Mouse (Mus musculus): ENCODE results near the gene Ptgdr2. TPM values are rescaled to one million over a fixed set of nuclear protein-coding genes. Genes with fewer than 3 reads are reported as not detected.

Ptgdr2 gene
- 0.11 and 0.24 TPM in 2 replicates for polyA plus RNA-seq (2015; fragmentation: Nextera tagmentation; extraction: Ambion mirVana)

DNA sequence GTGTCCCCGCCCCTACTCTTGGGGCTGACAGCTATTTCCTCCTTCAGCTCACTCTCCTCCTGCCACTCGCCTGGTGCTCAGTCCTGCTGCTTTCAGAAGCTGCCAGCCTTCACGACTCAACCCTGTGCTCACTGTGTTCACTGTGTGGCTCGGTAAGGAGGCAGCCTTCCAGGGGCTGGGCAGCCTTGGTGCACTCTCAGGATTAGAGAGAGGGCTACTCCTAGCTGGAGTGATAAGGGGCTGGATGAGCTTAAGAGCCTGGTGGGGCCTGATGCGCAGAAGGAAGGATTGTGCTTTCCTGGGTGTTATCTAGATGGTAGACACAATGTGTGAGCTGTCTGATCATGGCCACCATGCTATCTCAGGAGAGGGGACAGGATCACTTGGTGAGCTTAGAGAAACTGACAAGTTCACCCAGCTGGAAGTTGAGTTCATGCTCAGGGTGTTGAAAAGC, at the start of gene Ptgdr2:
Gene Ptgdr2, plus strand, starts transcription at position 51 of the 454 bp plus-strand sequence.
- peaks cover 2% of the 10 kb centered on the region for H3K36me3 ChIP-seq (ENCODE audit: control insufficient read depth, insufficient read depth)
- no peak within 1 kb of the TSS for H3K4me2 ChIP-seq (ENCODE audit: low read depth, low read length)

DNA sequence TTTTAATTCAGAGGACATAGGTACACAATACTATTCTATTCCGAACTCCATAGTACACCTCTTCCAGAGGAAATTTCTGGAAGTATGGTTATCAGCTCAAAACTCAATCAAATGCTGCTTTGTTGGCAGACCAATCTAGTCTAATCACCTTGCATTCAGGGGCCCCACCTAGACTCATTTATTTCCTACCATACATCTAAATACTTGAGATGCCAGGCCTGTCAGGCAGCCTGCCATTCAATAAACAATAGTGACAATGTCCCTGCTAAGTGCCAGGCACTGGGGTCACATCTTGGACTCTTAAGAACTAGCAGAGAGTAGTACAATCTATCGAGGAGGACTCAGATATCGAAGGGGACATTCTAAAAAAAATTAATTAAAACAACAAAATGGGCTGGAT, 44.8 kb upstream of the Ptgdr2 start:
- Histone ChIP-seq H3K9me3 (replicated peaks; ENCODE audit: control insufficient read depth, low read length) (no peaks in the 10 kb centered on the region), H3K36me3 (ENCODE audit: control insufficient read depth, insufficient read depth) (no peaks in the 10 kb centered on the region), H3K4me3 (ENCODE audit: low read length) (no peak overlapping the region), H3K9ac (ENCODE audit: low read length) (no peak overlapping the region), H3K27ac (ENCODE audit: low read length) (no peak overlapping the region), H3K4me1 (ENCODE audit: control insufficient read depth, insufficient read depth, low read length) (peaks cover 13% of the 10 kb centered on the region), H3K27me3 (ENCODE audit: control insufficient read depth, insufficient read depth, low read length) (no peaks in the 10 kb centered on the region), H3K4me2 (ENCODE audit: low read depth, low read length) (no peak overlapping the region)
- no peak for ATAC-seq (replicated peaks; ENCODE audit: extremely low read depth, insufficient read depth, low FRiP score)
- 87% methylated on average over 3 of the region's 3 CpGs for WGBS

More for the DNA sequence above, at the start of gene Ptgdr2:
- WGBS = 20% methylated on average over 5 of the region's 5 CpGs
- H3K4me1 ChIP-seq (ENCODE audit: control insufficient read depth, insufficient read depth, low read length) = peaks cover 11% of the 10 kb centered on the region
- no peak within 1 kb of the TSS for H3K27ac ChIP-seq (ENCODE audit: low read length)
- H3K9ac ChIP-seq (ENCODE audit: low read length) = 0 out of 2 replicates have a peak within 1 kb of the TSS, but pooled peaks have one; percentile 12
- no peak for ATAC-seq (replicated peaks; ENCODE audit: extremely low read depth, insufficient read depth, low FRiP score)
- H3K9me3 ChIP-seq (replicated peaks; ENCODE audit: control insufficient read depth, low read length) = peaks cover 4% of the 10 kb centered on the region; the same call in 1 of the 2 replicates
- H3K27me3 ChIP-seq (ENCODE audit: control insufficient read depth, insufficient read depth, low read length) = peaks cover 2% of the 10 kb centered on the region; the same call in 1 of the 2 replicates
- H3K4me3 ChIP-seq (ENCODE audit: low read length) = no peak within 1 kb of the TSS

GRCm38 (mm10) chr19:10895016-10895528, 41.9 kb upstream of the Ptgdr2 start, which contains the start of gene Prpf19:
Gene Prpf19 (plus strand): TSS chr19:10895231.
- H3K36me3 ChIP-seq (ENCODE audit: control insufficient read depth, insufficient read depth) = peaks cover 15% of the 10 kb centered on the region
- no peaks in the 10 kb centered on the region for H3K9me3 ChIP-seq (replicated peaks; ENCODE audit: control insufficient read depth, low read length)
- peaks cover 18% of the 10 kb centered on the region for H3K4me1 ChIP-seq (ENCODE audit: control insufficient read depth, insufficient read depth, low read length)
- peak within 1 kb of the TSS; percentile 79 for H3K4me3 ChIP-seq (ENCODE audit: low read length)
- WGBS = under 1% methylated on average over 43 of the region's 43 CpGs
- peak within 1 kb of the TSS; percentile 90 for H3K9ac ChIP-seq (ENCODE audit: low read length)
- no peaks in the 10 kb centered on the region for H3K27me3 ChIP-seq (ENCODE audit: control insufficient read depth, insufficient read depth, low read length)
- H3K27ac ChIP-seq (ENCODE audit: low read length) = peak within 1 kb of the TSS; percentile 92
- ATAC-seq (replicated peaks; ENCODE audit: extremely low read depth, insufficient read depth, low FRiP score) = peak; percentile 92
- peak within 1 kb of the TSS; percentile 80 for H3K4me2 ChIP-seq (ENCODE audit: low read depth, low read length)

DNA sequence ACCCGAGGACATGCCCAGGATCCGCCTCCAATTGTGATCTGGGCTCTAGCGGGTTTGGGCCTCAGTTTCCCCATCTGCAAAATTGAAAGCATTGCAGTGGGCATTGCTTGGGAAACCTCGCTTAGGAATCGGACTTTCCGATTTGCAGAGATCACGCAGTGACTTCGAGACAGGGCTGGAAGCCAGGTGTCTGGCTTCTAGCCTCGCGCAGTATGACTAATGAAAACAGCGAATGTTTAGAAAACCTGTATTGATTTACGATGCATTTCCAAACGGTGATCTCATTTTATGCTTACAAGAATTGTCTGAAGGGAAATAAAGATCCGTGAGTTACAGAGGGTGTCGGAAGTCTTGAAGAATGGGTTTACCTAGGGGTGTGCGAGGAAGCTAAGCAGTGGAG, 41.3 kb upstream of the Ptgdr2 start:
- peaks cover 21% of the 10 kb centered on the region for H3K36me3 ChIP-seq (ENCODE audit: control insufficient read depth, insufficient read depth)
- H3K27me3 ChIP-seq (ENCODE audit: control insufficient read depth, insufficient read depth, low read length) = no peaks in the 10 kb centered on the region
- no peaks in the 10 kb centered on the region for H3K9me3 ChIP-seq (replicated peaks; ENCODE audit: control insufficient read depth, low read length)
- 1% methylated on average over 16 of the region's 16 CpGs for WGBS
- peak overlapping the region; percentile 92 for H3K27ac ChIP-seq (ENCODE audit: low read length)
- peak overlapping the region; percentile 79 for H3K4me3 ChIP-seq (ENCODE audit: low read length)
- peak overlapping the region; percentile 80 for H3K4me2 ChIP-seq (ENCODE audit: low read depth, low read length)
- H3K9ac ChIP-seq (ENCODE audit: low read length) = peak overlapping the region; percentile 90
- ATAC-seq (replicated peaks; ENCODE audit: extremely low read depth, insufficient read depth, low FRiP score) = no peak
- H3K4me1 ChIP-seq (ENCODE audit: control insufficient read depth, insufficient read depth, low read length) = peaks cover 18% of the 10 kb centered on the region

- no peaks in the 10 kb centered on the region for H3K27me3 ChIP-seq (ENCODE audit: control insufficient read depth, insufficient read depth, low read length)
- H3K4me1 ChIP-seq (ENCODE audit: control insufficient read depth, insufficient read depth, low read length) = peaks cover 18% of the 10 kb centered on the region
- peak overlapping the region; percentile 80 for H3K4me2 ChIP-seq (ENCODE audit: low read depth, low read length)
- ATAC-seq (replicated peaks; ENCODE audit: extremely low read depth, insufficient read depth, low FRiP score) = 0 out of 2 replicates have a peak, but pooled peaks have one; percentile 3
- peaks cover 32% of the 10 kb centered on the region for H3K36me3 ChIP-seq (ENCODE audit: control insufficient read depth, insufficient read depth)
- WGBS = 39% methylated on average over 7 of the region's 7 CpGs
- peak overlapping the region; percentile 92 for H3K27ac ChIP-seq (ENCODE audit: low read length)
- no peaks in the 10 kb centered on the region for H3K9me3 ChIP-seq (replicated peaks; ENCODE audit: control insufficient read depth, low read length)
- peak overlapping the region; percentile 79 for H3K4me3 ChIP-seq (ENCODE audit: low read length)
- peak overlapping the region; percentile 90 for H3K9ac ChIP-seq (ENCODE audit: low read length)
Observed at GRCm38 (mm10) chr19:10896849-10897248, 40.1 kb upstream of the Ptgdr2 start.

DNA sequence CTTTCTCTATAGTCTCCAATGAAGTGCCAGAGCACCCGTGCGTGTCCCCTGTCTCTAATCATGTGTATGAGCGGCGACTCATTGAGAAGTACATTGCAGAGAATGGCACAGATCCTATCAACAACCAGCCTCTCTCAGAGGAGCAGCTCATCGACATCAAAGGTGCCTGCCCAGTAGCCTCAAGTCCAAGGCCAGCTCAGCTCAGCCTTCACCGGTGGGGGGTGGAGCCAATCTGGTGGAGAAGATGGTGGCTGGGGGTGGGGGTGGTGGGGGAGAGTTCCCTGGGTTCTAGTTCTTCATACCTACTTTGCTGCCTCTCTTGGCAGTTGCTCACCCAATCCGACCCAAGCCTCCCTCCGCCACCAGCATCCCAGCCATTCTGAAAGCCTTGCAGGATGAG, 39.5 kb upstream of the Ptgdr2 start:
- Histone ChIP-seq H3K4me2 (ENCODE audit: low read depth, low read length) (peak overlapping the region; percentile 80), H3K9ac (ENCODE audit: low read length) (peak overlapping the region; percentile 90), H3K36me3 (ENCODE audit: control insufficient read depth, insufficient read depth) (peaks cover 38% of the 10 kb centered on the region), H3K9me3 (replicated peaks; ENCODE audit: control insufficient read depth, low read length) (no peaks in the 10 kb centered on the region), H3K27ac (ENCODE audit: low read length) (peak overlapping the region; percentile 92), H3K4me1 (ENCODE audit: control insufficient read depth, insufficient read depth, low read length) (peaks cover 18% of the 10 kb centered on the region), H3K27me3 (ENCODE audit: control insufficient read depth, insufficient read depth, low read length) (no peaks in the 10 kb centered on the region), H3K4me3 (ENCODE audit: low read length) (peak overlapping the region; percentile 79)
- WGBS = 71% methylated on average over 8 of the region's 8 CpGs
- ATAC-seq (replicated peaks; ENCODE audit: extremely low read depth, insufficient read depth, low FRiP score) = no peak

DNA sequence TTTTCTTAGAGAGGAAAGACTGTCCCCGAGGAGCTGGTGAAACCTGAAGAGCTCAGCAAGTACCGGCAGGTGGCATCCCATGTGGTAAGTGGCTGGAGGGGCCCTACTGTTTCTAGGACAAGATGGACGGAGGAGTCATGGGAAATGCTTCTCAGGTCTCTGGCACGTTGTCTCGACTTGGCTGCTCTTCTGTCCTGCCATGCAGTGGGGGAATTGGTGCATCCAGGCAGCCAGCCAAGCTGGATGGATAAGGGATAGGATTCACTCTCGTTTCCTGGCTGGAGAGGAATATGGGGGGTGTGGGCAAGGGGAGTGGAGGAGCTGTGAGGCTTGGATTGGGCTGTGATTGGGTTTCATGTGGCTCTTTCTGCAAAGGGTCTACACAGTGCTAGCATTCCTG, 36.6 kb upstream of the Ptgdr2 start:
- H3K27ac ChIP-seq (ENCODE audit: low read length) = peak overlapping the region; percentile 20; the same call in 1 of the 2 replicates
- ATAC-seq (replicated peaks; ENCODE audit: extremely low read depth, insufficient read depth, low FRiP score) = no peak; the same call in 1 of the 2 replicates
- H3K36me3 ChIP-seq (ENCODE audit: control insufficient read depth, insufficient read depth) = peaks cover 62% of the 10 kb centered on the region
- H3K4me1 ChIP-seq (ENCODE audit: control insufficient read depth, insufficient read depth, low read length) = peaks cover 26% of the 10 kb centered on the region
- no peak overlapping the region; the same call in 1 of the 2 replicates for H3K9ac ChIP-seq (ENCODE audit: low read length)
- H3K27me3 ChIP-seq (ENCODE audit: control insufficient read depth, insufficient read depth, low read length) = no peaks in the 10 kb centered on the region
- H3K9me3 ChIP-seq (replicated peaks; ENCODE audit: control insufficient read depth, low read length) = no peaks in the 10 kb centered on the region
- WGBS = 47% methylated on average over 6 of the region's 6 CpGs
- H3K4me2 ChIP-seq (ENCODE audit: low read depth, low read length) = no peak overlapping the region
- no peak overlapping the region for H3K4me3 ChIP-seq (ENCODE audit: low read length)

DNA sequence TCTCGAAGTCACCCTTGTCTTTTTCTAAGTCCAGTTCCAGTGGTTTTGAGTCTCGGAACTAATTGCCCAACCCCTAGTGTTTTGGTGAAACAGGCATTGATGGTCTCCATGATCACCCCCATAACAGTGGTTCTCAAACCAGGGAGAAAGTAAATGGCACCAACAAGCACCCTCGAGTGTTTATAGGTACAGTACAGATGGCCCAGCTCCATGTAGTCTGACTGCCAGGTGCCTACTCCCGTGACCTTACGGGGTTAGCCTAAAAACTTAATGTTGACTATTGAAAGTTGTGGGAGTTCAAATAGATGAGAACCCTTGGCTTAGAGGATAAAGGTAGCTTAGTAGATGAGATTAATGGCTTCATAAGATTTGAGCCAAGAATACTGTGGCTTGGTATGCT, 35.9 kb upstream of the Ptgdr2 start:
- peaks cover 33% of the 10 kb centered on the region for H3K4me1 ChIP-seq (ENCODE audit: control insufficient read depth, insufficient read depth, low read length)
- H3K27me3 ChIP-seq (ENCODE audit: control insufficient read depth, insufficient read depth, low read length) = no peaks in the 10 kb centered on the region
- H3K27ac ChIP-seq (ENCODE audit: low read length) = no peak overlapping the region
- no peak for ATAC-seq (replicated peaks; ENCODE audit: extremely low read depth, insufficient read depth, low FRiP score)
- H3K4me3 ChIP-seq (ENCODE audit: low read length) = no peak overlapping the region
- peaks cover 67% of the 10 kb centered on the region for H3K36me3 ChIP-seq (ENCODE audit: control insufficient read depth, insufficient read depth)
- no peaks in the 10 kb centered on the region for H3K9me3 ChIP-seq (replicated peaks; ENCODE audit: control insufficient read depth, low read length)
- no peak overlapping the region for H3K9ac ChIP-seq (ENCODE audit: low read length)
- no peak overlapping the region for H3K4me2 ChIP-seq (ENCODE audit: low read depth, low read length)
- WGBS = 95% methylated on average over 5 of the region's 5 CpGs

DNA sequence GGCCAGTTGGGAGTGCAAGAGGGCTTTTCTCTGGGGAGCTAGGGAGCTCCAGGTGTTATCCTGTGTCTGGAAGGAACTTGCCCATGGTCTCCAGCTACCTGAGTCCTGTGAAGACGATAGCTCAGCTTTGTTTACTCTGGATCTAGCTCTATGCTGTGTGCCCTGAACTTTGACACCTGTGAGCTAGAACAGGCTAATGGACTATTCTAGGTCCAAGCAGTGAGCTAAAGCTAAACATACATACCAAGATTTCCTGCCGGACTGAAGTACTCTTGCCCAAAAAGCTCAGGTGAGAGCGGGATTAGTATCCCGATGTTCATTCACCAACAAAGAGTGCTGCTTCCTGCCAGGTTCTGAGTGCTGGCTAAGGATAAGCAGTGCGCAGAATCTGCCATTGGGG, 32.4 kb upstream of the Ptgdr2 start:
- no peak overlapping the region for H3K4me3 ChIP-seq (ENCODE audit: low read length)
- no peaks in the 10 kb centered on the region for H3K9me3 ChIP-seq (replicated peaks; ENCODE audit: control insufficient read depth, low read length)
- H3K4me1 ChIP-seq (ENCODE audit: control insufficient read depth, insufficient read depth, low read length) = peaks cover 44% of the 10 kb centered on the region
- peak overlapping the region; percentile 44; the same call in 1 of the 2 replicates for H3K9ac ChIP-seq (ENCODE audit: low read length)
- peak overlapping the region; percentile 93 for H3K27ac ChIP-seq (ENCODE audit: low read length)
- H3K4me2 ChIP-seq (ENCODE audit: low read depth, low read length) = no peak overlapping the region
- no peak for ATAC-seq (replicated peaks; ENCODE audit: extremely low read depth, insufficient read depth, low FRiP score)
- H3K36me3 ChIP-seq (ENCODE audit: control insufficient read depth, insufficient read depth) = peaks cover 64% of the 10 kb centered on the region
- H3K27me3 ChIP-seq (ENCODE audit: control insufficient read depth, insufficient read depth, low read length) = no peaks in the 10 kb centered on the region
- WGBS = 77% methylated on average over 5 of the region's 5 CpGs

Data from heart, embryonic 16.5 days (tissue).